10 mouse cellular contexts compared by ENCODE assay signal in genomic region chr9:119149601-119150000, GRCm38 (mm10). TPM values are rescaled to one million over a fixed set of nuclear protein-coding genes. Genes with fewer than 3 reads are reported as not detected.
DNase-seq lines count a peak whose midpoint lies in the region; ATAC-seq and TF ChIP-seq lines count a peak whose summit lies in the region.
"Had no signal": no experiment of that assay in that cellular context is flagged by ENCODE, and none has a peak within 500 bp of the region (broad histone marks: within the 10 kb centered on the region; RNA-seq: fewer than 3 reads in every experiment).

No protein-coding gene starts in this region.

- no peaks in the 10 kb centered on the region for H3K27me3 ChIP-seq in lung, postnatal 0 days (replicated peaks; ENCODE audit: insufficient read depth, low read length)
- no peaks in the 10 kb centered on the region for H3K27me3 ChIP-seq in neural tube, embryonic 11.5 days (ENCODE audit: control insufficient read depth, insufficient read depth, low read length)

- no peaks in the 10 kb centered on the region for H3K36me3 ChIP-seq in lung, postnatal 0 days (ENCODE audit: insufficient read depth, low read length)
- no peaks in the 10 kb centered on the region for H3K36me3 ChIP-seq in neural tube, embryonic 11.5 days (ENCODE audit: control insufficient read depth, insufficient read depth, low read length)

- no peak overlapping the region for H3K4me2 ChIP-seq in lung, postnatal 0 days (replicated peaks; ENCODE audit: low read depth, low read length)
- no peak overlapping the region for H3K4me2 ChIP-seq in neural tube, embryonic 11.5 days (ENCODE audit: low read depth)

- no peak overlapping the region for H3K4me3 ChIP-seq in lung, postnatal 0 days (ENCODE audit: low read depth, low read length)
- H3K4me3 ChIP-seq in neural tube, embryonic 11.5 days (ENCODE audit: low read depth, low read length) = no peak overlapping the region

- H3K27ac ChIP-seq in lung, postnatal 0 days (ENCODE audit: low read length) = no peak overlapping the region
- H3K27ac ChIP-seq in neural tube, embryonic 11.5 days (ENCODE audit: low read depth, low read length) = no peak overlapping the region

- peak; percentile 41 to 73 for DNase-seq in adrenal gland, adult (ENCODE audit: inconsistent age in 2 of 2, low spot score in 1 of 2)
- DNase-seq in adrenal gland, postnatal 4 days (ENCODE audit: low spot score in 2 of 2) = no peak
- DNase-seq in lung, postnatal 0 days (ENCODE audit: low spot score) = peak; percentile 71
- no peak for DNase-seq in lung, adult 18-20 months
- peak; percentile 79 for DNase-seq in heart, postnatal 4 days
- peak; percentile 67 for DNase-seq in neural tube, embryonic 11.5 days (ENCODE audit: low spot score)
- no peak for DNase-seq in spleen, postnatal 14 days (ENCODE audit: low spot score in 2 of 2)

- ATAC-seq in lung, postnatal 0 days = peak; percentile 53
- no peak for ATAC-seq in neural tube, embryonic 11.5 days (ENCODE audit: insufficient read depth, low FRiP score, low TSS enrichment)
- no peak for ATAC-seq in megakaryocyte, adult 5-6 weeks (ENCODE audit: poor library complexity, severe bottlenecking)

- H3K9ac ChIP-seq in lung, postnatal 0 days (replicated peaks; ENCODE audit: low read depth) = no peak overlapping the region
- no peak overlapping the region for H3K9ac ChIP-seq in neural tube, embryonic 11.5 days (ENCODE audit: low read length)

- no peak for TF ChIP-seq CTCF in lung, postnatal 0 days (IDR thresholded peaks at IDR 0.05)

- no peaks in the 10 kb centered on the region for H3K4me1 ChIP-seq in lung, postnatal 0 days (ENCODE audit: insufficient read depth, low read depth, low read length)
- no peaks in the 10 kb centered on the region for H3K4me1 ChIP-seq in neural tube, embryonic 11.5 days (ENCODE audit: control insufficient read depth, insufficient read depth, low read length)

- whole genome bisulfite sequencing in lung, postnatal 0 days = 23% methylated on average over 5 of the region's 5 CpGs
- 30% methylated on average over 5 of the region's 5 CpGs for WGBS in neural tube, embryonic 11.5 days

- no peaks in the 10 kb centered on the region for H3K9me3 ChIP-seq in lung, postnatal 0 days (ENCODE audit: low read length)
- H3K9me3 ChIP-seq in neural tube, embryonic 11.5 days (ENCODE audit: control insufficient read depth, low read length) = no peaks in the 10 kb centered on the region

- no peak for TF ChIP-seq EP300 in lung, postnatal 0 days (IDR thresholded peaks at IDR 0.05)

RNA-seq across cellular contexts. Expression of gene Acaa1b, which starts 7.3 kb away (rescaled TPM):
- total RNA-seq in adrenal gland, postnatal 4 days (2021) = 10 to 100 TPM; 15.9 to 23.3 TPM
- polyA plus RNA-seq in lung, postnatal 0 days (2015; fragmentation: Nextera tagmentation; extraction: Ambion mirVana) = 5.8 and 7.0 TPM in 2 replicates
- 1 to 10 TPM; 1.8 to 1.9 TPM for total RNA-seq in heart, postnatal 4 days (2021)
- 1.2 and 1.4 TPM in 2 replicates for polyA plus RNA-seq in neural tube, embryonic 11.5 days (2014; fragmentation: Nextera tagmentation; extraction: Ambion mirVana)
- 0.34 and 0.78 TPM in 2 replicates for total RNA-seq in megakaryocyte, adult 5-6 weeks (2015)
- not detected in 2 replicates for total RNA-seq in megakaryocyte, adult 5-6 weeks (2017)
- total RNA-seq: neutrophil, adult 5-6 weeks had no signal

RNA-seq across cellular contexts. Expression of gene Gm47289, which starts 9.4 kb away (rescaled TPM):
- total RNA-seq in adrenal gland, postnatal 4 days (2021) = not detected
- polyA plus RNA-seq in lung, postnatal 0 days (2015; fragmentation: Nextera tagmentation; extraction: Ambion mirVana) = not detected in 2 replicates
- not detected for total RNA-seq in heart, postnatal 4 days (2021)
- polyA plus RNA-seq in neural tube, embryonic 11.5 days (2014; fragmentation: Nextera tagmentation; extraction: Ambion mirVana) = not detected in 2 replicates
- not detected in 2 replicates for total RNA-seq in megakaryocyte, adult 5-6 weeks (2015)
- not detected in 2 replicates for total RNA-seq in megakaryocyte, adult 5-6 weeks (2017)
- total RNA-seq: gastrocnemius, postnatal 4 days; neutrophil, adult 5-6 weeks had no signal

RNA-seq across cellular contexts. Expression of gene Dlec1, which starts 47.3 kb away (rescaled TPM):
- total RNA-seq in adrenal gland, postnatal 4 days (2021) = 1 to 10 TPM; 1.1 to 2.7 TPM
- 0.57 and 0.64 TPM in 2 replicates for polyA plus RNA-seq in lung, postnatal 0 days (2015; fragmentation: Nextera tagmentation; extraction: Ambion mirVana)
- total RNA-seq in heart, postnatal 4 days (2021) = under 1 TPM; 0.05 to 0.18 TPM
- polyA plus RNA-seq in neural tube, embryonic 11.5 days (2014; fragmentation: Nextera tagmentation; extraction: Ambion mirVana) = 0.92 and 0.97 TPM in 2 replicates
- total RNA-seq in megakaryocyte, adult 5-6 weeks (2015) = not detected in 2 replicates
- not detected in 2 replicates for total RNA-seq in megakaryocyte, adult 5-6 weeks (2017)
- total RNA-seq: neutrophil, adult 5-6 weeks had no signal

RNA-seq across cellular contexts. Expression of gene Plcd1, which starts 56.3 kb away (rescaled TPM):
- 10 to 100 TPM in 1 of 2 experiments, 1 to 10 TPM in 1; 9.7 to 12.7 TPM for total RNA-seq in adrenal gland, postnatal 4 days (2021)
- 9.1 and 10.4 TPM in 2 replicates for polyA plus RNA-seq in lung, postnatal 0 days (2015; fragmentation: Nextera tagmentation; extraction: Ambion mirVana)
- total RNA-seq in heart, postnatal 4 days (2021) = 10 to 100 TPM; 16.3 to 20.1 TPM
- polyA plus RNA-seq in neural tube, embryonic 11.5 days (2014; fragmentation: Nextera tagmentation; extraction: Ambion mirVana) = 26.3 and 30.5 TPM in 2 replicates
- total RNA-seq in megakaryocyte, adult 5-6 weeks (2015) = 0.16 and 0.87 TPM in 2 replicates
- total RNA-seq in megakaryocyte, adult 5-6 weeks (2017) = 0.26 and 0.53 TPM in 2 replicates

RNA-seq across cellular contexts. Expression of gene Slc22a13, which starts 59.3 kb away (rescaled TPM):
- total RNA-seq in adrenal gland, postnatal 4 days (2021) = 1 to 10 TPM in 1 of 2 experiments, not detected in 1; 2.1 TPM
- not detected in 2 replicates for polyA plus RNA-seq in lung, postnatal 0 days (2015; fragmentation: Nextera tagmentation; extraction: Ambion mirVana)
- total RNA-seq in heart, postnatal 4 days (2021) = not detected
- not detected in 2 replicates for polyA plus RNA-seq in neural tube, embryonic 11.5 days (2014; fragmentation: Nextera tagmentation; extraction: Ambion mirVana)
- not detected in 2 replicates for total RNA-seq in megakaryocyte, adult 5-6 weeks (2015)
- not detected in 2 replicates for total RNA-seq in megakaryocyte, adult 5-6 weeks (2017)
- total RNA-seq: gastrocnemius, postnatal 4 days; neutrophil, adult 5-6 weeks had no signal

Comparison
In these comparisons a context has a peak if more than half of its experiments do, and no peak if none do; other contexts are left out.
1. DNase-seq: peak in adrenal gland, adult (2 of 2), lung, postnatal 0 days (single experiment), heart, postnatal 4 days (single experiment) and neural tube, embryonic 11.5 days (single experiment); none in adrenal gland, postnatal 4 days (0 of 2), lung, adult 18-20 months (0 of 2) and spleen, postnatal 14 days (0 of 2).
2. RNA of gene Acaa1b, which starts 7.3 kb away (total RNA-seq): 15.9 to 23.3 TPM in adrenal gland, postnatal 4 days; 1.8 to 1.9 TPM in heart, postnatal 4 days and 0.34 to 0.78 TPM in megakaryocyte, adult 5-6 weeks; every median in the first group is over 4 times any median in the second.